Mouse (Mus musculus) lung, embryonic 14.5 days (tissue): ENCODE data around the gene Idnk. TPM values are rescaled to one million over a fixed set of nuclear protein-coding genes. Genes with fewer than 3 reads are reported as not detected.

Experiments
- ATAC-seq: fragments of 200-750 bp; cut with Nextera tagmentation; 2 replicates; pipeline ENCODE4 v1.8.0; 2017; ENCODE audit warnings: mild to moderate bottlenecking, moderate TSS enrichment, moderate library complexity; ENCODE audit not compliant: insufficient read depth
- DNase-seq: peaks from one replicate; pipeline ENCODE4 v3.0.0-alpha.2; 2015
- H3K27ac ChIP-seq: fragments of 300-500 bp; sonication (generic); 2 replicates; pipeline ENCODE4 v1.5.1; 2014; ENCODE audit warnings: low read depth, mild to moderate bottlenecking, moderate library complexity
- H3K27me3 ChIP-seq: fragments of 300-500 bp; sonication (generic); 2 replicates; pipeline ENCODE4 v1.6.1; 2014; ENCODE audit warnings: low read length, control low read depth; ENCODE audit not compliant: insufficient read depth
- H3K36me3 ChIP-seq: fragments of 300-500 bp; sonication (generic); 2 replicates; pipeline ENCODE4 v1.6.1; 2014; ENCODE audit warnings: control low read depth; ENCODE audit not compliant: insufficient read depth
- H3K4me1 ChIP-seq: fragments of 300-500 bp; sonication (generic); 2 replicates; pipeline ENCODE4 v1.6.1; 2014; ENCODE audit warnings: antibody characterized with exemption, control low read depth; ENCODE audit not compliant: insufficient read depth
- H3K4me2 ChIP-seq: fragments of 300-500 bp; sonication (generic); 2 replicates; pipeline ENCODE4 v1.6.1; 2014; ENCODE audit warnings: mild to moderate bottlenecking
- H3K4me3 ChIP-seq: fragments of 300-500 bp; sonication (generic); 2 replicates; pipeline ENCODE4 v1.5.1; 2014; ENCODE audit warnings: low read depth, low read length
- H3K9ac ChIP-seq: fragments of 300-500 bp; sonication (generic); 2 replicates; pipeline ENCODE4 v1.6.1; 2014
- H3K9me3 ChIP-seq: fragments of 300-500 bp; sonication (generic); 2 replicates; pipeline ENCODE4 v1.6.1; 2016; ENCODE audit warnings: low read depth, low read length, control low read depth
- CTCF ChIP-seq: IDR thresholded peaks from 2 replicates; pipeline ENCODE4 v1.5.1; 2016; ENCODE audit warnings: antibody characterized with exemption, low read depth
- WGBS: fragments of 180-500 bp; shearing (Covaris S2); extraction: QIAGEN DNeasy Blood & Tissue Kit; methylation state at CpG from one replicate; pipeline ENCODE4 v1.1.7; 2014; 5-methylcytosine and 5-hydroxymethylcytosine counted together
- polyA plus RNA-seq: library from polyadenylated mRNA; unstranded; fragments of >200 nt; fragmentation: Nextera tagmentation; extraction: Ambion mirVana; gene quantifications from 2 replicates; pipeline ENCODE4 v1.2.1, GENCODE M21; 2014

Idnk gene
- polyA plus RNA-seq, 1 experiment from 2014 or later: 30.9 TPM

DNA sequence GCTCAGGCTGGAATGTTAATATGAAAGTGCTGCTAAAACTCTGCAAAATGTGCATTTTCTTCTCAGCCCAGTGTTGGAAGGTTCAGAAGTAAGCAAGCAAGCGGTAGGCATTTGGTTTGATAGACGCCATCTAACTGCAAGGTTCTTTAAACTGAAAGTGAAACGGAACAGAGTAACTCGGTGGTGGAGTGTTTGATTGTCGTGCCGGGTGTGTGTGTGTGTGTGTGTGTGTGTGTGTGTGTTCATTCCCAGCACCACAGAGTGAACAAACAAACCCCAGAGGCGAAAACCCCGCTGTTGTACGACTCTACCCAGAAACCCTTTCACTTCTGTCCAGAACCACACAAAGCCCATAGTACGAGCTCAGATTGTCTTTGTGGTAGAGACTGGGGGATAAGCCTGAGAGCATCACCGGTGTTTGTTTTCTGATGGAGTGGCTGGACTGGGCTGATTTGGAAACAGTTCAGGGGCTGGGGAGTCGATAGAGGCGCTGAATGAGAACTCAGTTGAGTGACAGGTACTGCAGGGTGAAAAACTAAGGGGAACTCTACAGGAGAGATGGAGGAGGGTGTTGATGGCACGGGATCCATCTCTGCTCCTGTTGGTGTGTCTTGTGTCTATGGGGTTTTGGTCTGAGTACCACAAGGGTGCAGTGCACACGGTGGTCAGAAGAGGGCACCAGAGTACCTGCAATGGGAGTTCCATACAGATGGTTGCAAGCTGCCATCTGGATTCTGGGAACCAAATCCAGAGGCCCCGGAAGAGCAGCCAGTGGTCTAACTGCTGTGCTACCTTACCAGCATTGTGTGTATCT is 857 bp downstream of the Idnk start:
- Histone ChIP-seq H3K4me3 (peak overlapping the region; percentile 81), H3K36me3 (peaks cover 22% of the 10 kb centered on the region), H3K27me3 (no peaks in the 10 kb centered on the region), H3K27ac (peak overlapping the region; percentile 76; the same call in 1 of the 2 replicates), H3K9ac (peak overlapping the region; percentile 71), H3K9me3 (no peaks in the 10 kb centered on the region), H3K4me2 (peak overlapping the region; percentile 97), H3K4me1 (no peaks in the 10 kb centered on the region)
- TF ChIP-seq CTCF: peak; percentile 94
- 6% methylated on average over 16 of the region's 16 CpGs for WGBS
- ATAC-seq: peak; percentile 60
- DNase-seq: peak; percentile 97

DNA sequence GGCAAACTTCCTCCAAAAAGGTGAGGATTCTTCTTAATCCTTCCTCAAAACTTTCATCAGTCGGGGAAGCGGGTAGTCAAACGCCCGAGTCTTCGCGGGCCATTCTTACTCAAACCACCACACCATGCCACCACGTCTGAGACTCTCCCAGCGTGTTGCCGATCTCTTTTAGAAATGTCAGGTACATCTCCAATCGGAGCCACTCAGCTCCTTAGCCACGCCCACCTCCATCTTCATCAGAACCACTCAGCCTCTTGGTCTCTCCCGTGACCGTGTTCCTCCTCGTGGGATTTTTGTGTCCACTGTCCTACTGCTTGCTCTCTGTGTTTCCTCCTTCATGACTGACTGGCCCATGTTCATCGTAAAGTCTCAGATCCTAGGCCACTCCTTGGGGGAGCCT is 3.3 kb downstream of the Idnk start:
- no peak for DNase-seq
- peaks cover 28% of the 10 kb centered on the region for H3K36me3 ChIP-seq
- H3K9me3 ChIP-seq: no peaks in the 10 kb centered on the region
- no peaks in the 10 kb centered on the region for H3K4me1 ChIP-seq
- WGBS: 95% methylated on average over 15 of the region's 15 CpGs
- no peak overlapping the region for H3K27ac ChIP-seq
- H3K4me2 ChIP-seq: no peak overlapping the region
- no peak for TF ChIP-seq CTCF
- no peak overlapping the region for H3K9ac ChIP-seq
- H3K4me3 ChIP-seq: no peak overlapping the region
- no peak for ATAC-seq
- H3K27me3 ChIP-seq: no peaks in the 10 kb centered on the region

DNA sequence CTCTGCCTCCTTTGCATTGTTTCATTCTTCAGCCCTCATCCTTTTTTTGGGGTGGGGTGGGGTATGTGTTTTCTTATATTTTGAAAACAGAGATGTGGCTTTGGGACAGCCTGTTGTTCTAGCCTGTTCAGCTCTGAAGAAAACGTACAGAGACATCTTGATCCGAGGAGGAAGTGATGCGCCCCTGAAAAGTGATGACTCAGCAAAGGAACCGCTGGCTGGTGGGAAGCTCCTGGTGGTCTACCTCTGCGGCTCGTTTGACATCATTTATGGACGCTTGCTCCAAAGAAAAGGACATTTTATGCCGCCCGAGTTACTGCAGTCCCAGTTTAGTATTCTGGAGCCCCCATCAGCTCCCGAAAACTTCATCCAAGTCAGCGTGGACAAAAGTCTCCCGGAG is 5.9 kb downstream of the Idnk start:
- ATAC-seq: no peak
- H3K27me3 ChIP-seq: no peaks in the 10 kb centered on the region
- no peak for TF ChIP-seq CTCF
- no peak overlapping the region for H3K4me3 ChIP-seq
- H3K36me3 ChIP-seq: peaks cover 33% of the 10 kb centered on the region
- no peak overlapping the region for H3K9ac ChIP-seq
- no peaks in the 10 kb centered on the region for H3K9me3 ChIP-seq
- no peak overlapping the region for H3K4me2 ChIP-seq
- DNase-seq: no peak
- no peaks in the 10 kb centered on the region for H3K4me1 ChIP-seq
- WGBS: 96% methylated on average over 12 of the region's 12 CpGs
- H3K27ac ChIP-seq: no peak overlapping the region

DNA sequence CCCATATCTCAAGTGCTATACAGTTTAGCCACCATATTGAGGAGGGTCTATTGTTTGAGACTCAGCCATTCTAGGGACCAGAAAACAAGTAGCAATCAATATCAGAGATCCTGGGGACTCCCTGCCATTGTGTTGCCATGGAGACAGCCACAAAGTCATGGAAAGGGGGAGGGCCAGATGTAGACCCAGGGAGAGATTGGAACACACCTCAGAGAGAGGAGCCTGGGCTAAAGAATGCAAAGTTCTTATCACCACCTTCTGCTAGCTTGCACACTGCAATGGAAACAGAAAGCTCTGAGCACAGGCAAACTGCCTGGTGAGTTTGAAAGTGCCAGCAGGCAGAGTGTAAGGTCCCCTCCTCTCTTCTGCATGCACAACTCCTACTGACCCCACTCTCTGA is 10.7 kb downstream of the Idnk start:
- no peak overlapping the region for H3K4me3 ChIP-seq
- peaks cover 22% of the 10 kb centered on the region; the same call in 1 of the 2 replicates for H3K36me3 ChIP-seq
- ATAC-seq (no peak), DNase-seq (no peak)
- no peaks in the 10 kb centered on the region for H3K27me3 ChIP-seq
- no peak for TF ChIP-seq CTCF
- no peak overlapping the region for H3K27ac ChIP-seq
- H3K9me3 ChIP-seq: no peaks in the 10 kb centered on the region
- no peaks in the 10 kb centered on the region for H3K4me1 ChIP-seq
- H3K9ac ChIP-seq: no peak overlapping the region
- no peak overlapping the region for H3K4me2 ChIP-seq

DNA sequence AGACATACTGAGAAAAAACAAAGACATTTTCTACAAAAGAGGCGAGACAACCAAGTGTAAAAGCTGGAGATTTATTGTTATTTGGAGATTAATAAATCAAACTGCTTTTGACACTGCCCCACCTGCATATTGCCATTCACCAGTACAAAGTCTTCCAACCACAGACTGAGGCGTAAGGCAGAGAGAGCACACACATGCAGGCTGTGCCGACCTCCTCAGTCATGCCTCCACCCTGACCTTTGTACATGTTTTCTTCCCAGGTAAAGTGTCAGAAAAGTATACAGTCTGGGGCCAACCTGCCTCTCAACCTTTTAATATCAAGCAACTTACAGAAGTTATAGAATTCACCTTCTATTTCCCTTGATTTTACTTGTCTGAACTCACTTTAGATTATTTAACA is 18.7 kb downstream of the Idnk start:
- no peaks in the 10 kb centered on the region for H3K9me3 ChIP-seq
- ATAC-seq (no peak), DNase-seq (no peak)
- no peak for TF ChIP-seq CTCF
- H3K27ac ChIP-seq: no peak overlapping the region
- no peak overlapping the region for H3K4me2 ChIP-seq
- H3K27me3 ChIP-seq: no peaks in the 10 kb centered on the region
- H3K9ac ChIP-seq: no peak overlapping the region
- H3K4me1 ChIP-seq: no peaks in the 10 kb centered on the region
- H3K4me3 ChIP-seq: no peak overlapping the region
- 80% methylated on average over 3 of the region's 3 CpGs for WGBS
- peaks cover 76% of the 10 kb centered on the region for H3K36me3 ChIP-seq

DNA sequence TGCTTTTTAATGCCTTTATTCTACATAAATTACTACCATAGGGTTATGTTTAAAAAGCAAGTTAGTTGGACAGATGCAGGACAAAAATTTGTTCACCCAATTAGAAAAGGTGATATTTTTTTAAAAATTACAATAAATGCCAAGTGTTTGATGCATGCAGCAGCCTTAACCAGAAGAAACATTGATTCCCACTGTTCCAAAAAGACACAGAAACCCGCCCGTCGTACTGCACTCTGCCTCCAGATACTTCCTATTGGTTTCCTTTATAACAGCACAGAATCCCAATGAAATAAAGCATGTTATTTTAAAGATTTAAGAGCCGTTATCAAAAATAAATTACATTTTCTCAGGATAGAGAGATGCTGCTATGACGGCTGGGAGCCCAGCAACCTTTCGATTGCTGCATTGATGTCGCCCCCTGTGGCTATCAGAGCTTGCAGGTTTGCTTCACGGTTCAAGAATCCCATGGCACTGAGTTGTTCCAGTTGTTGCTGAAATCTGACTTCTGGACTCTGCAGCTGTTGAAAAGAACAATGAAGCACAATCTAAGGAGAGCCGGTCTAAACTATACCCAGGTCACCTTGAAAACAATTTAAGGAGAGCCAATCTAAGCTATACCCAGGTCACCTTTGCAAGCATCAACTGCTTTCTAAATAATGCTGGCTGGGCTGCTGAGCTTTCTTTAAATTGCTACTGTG is 20.2 kb downstream of the Idnk start:
- TF ChIP-seq CTCF: no peak
- H3K9ac ChIP-seq: no peak overlapping the region
- H3K4me2 ChIP-seq: no peak overlapping the region
- ATAC-seq: no peak
- H3K27ac ChIP-seq: no peak overlapping the region
- 87% methylated on average over 9 of the region's 9 CpGs for WGBS
- peaks cover 86% of the 10 kb centered on the region for H3K36me3 ChIP-seq
- no peaks in the 10 kb centered on the region for H3K9me3 ChIP-seq
- H3K4me3 ChIP-seq: no peak overlapping the region
- no peaks in the 10 kb centered on the region for H3K4me1 ChIP-seq
- H3K27me3 ChIP-seq: no peaks in the 10 kb centered on the region
- DNase-seq: no peak
